Mouse (Mus musculus) liver, adult (tissue): ENCODE measurements around the gene LTO1.

Experiments used
- GATA4 ChIP-seq: IDR thresholded peaks from 2 replicates; pipeline ENCODE4 v1.6.1; 2014; ENCODE audit warnings: mild to moderate bottlenecking, low read length; ENCODE audit not compliant: insufficient replicate concordance

Gene LTO1

GRCm38 (mm10) chr7:144914948-144915750 lies at the start of gene LTO1:
LTO1 (plus strand) TSS chr7:144915100.
- TF ChIP-seq GATA4 = no peak; the same call in 1 of the 2 replicates

GRCm38 (mm10) chr7:144867161-144867560 lies 47.7 kb upstream of the LTO1 start:
- TF ChIP-seq GATA4 = no peak

GRCm38 (mm10) chr7:144867602-144868001 lies 47.3 kb upstream of the LTO1 start:
- TF ChIP-seq GATA4 = no peak

- TF ChIP-seq GATA4 = no peak
These were observed 42.5 kb upstream of the LTO1 start for GRCm38 (mm10) chr7:144872420-144872819.

GRCm38 (mm10) chr7:144873160-144873559 lies 41.7 kb upstream of the LTO1 start:
- no peak for TF ChIP-seq GATA4

- TF ChIP-seq GATA4 = no peak
These were observed 40.7 kb upstream of the LTO1 start for GRCm38 (mm10) chr7:144874226-144874625.

- TF ChIP-seq GATA4 = no peak
These were observed 36.5 kb upstream of the LTO1 start for GRCm38 (mm10) chr7:144878401-144878800.

- TF ChIP-seq GATA4 = no peak
These were observed 31.8 kb upstream of the LTO1 start for GRCm38 (mm10) chr7:144883106-144883505.

GRCm38 (mm10) chr7:144887672-144888071 lies 27.2 kb upstream of the LTO1 start:
- no peak for TF ChIP-seq GATA4

- TF ChIP-seq GATA4 = no peak
These were observed 26.2 kb upstream of the LTO1 start for GRCm38 (mm10) chr7:144888564-144889299.

- no peak for TF ChIP-seq GATA4
These were observed 23.0 kb upstream of the LTO1 start for GRCm38 (mm10) chr7:144891863-144892262.

- TF ChIP-seq GATA4 = no peak
These were observed 22.6 kb upstream of the LTO1 start for GRCm38 (mm10) chr7:144892322-144892721.

GRCm38 (mm10) chr7:144894191-144894590 lies 20.7 kb upstream of the LTO1 start:
- TF ChIP-seq GATA4 = no peak

GRCm38 (mm10) chr7:144894706-144895105 lies 20.2 kb upstream of the LTO1 start:
- TF ChIP-seq GATA4 = no peak

GRCm38 (mm10) chr7:144895305-144896111 lies 19.4 kb upstream of the LTO1 start:
- no peak for TF ChIP-seq GATA4

GRCm38 (mm10) chr7:144896294-144897218 lies 18.3 kb upstream of the LTO1 start, which contains the start of gene Fgf15:
Fgf15 (plus strand) TSS chr7:144896531.
- no peak for TF ChIP-seq GATA4
